Mouse (Mus musculus): ENCODE data around the gene Ptges3. TPM values are rescaled to one million over a fixed set of nuclear protein-coding genes. Genes with fewer than 3 reads are reported as not detected.

Ptges3 gene
- total RNA-seq (2014; fragmentation: Nextera tagmentation) (209 and 228 TPM in 2 replicates), total RNA-seq (2017) (269 and 315 TPM in 2 replicates), polyA plus RNA-seq (2012) (268 and 269 TPM in 2 replicates)

DNA sequence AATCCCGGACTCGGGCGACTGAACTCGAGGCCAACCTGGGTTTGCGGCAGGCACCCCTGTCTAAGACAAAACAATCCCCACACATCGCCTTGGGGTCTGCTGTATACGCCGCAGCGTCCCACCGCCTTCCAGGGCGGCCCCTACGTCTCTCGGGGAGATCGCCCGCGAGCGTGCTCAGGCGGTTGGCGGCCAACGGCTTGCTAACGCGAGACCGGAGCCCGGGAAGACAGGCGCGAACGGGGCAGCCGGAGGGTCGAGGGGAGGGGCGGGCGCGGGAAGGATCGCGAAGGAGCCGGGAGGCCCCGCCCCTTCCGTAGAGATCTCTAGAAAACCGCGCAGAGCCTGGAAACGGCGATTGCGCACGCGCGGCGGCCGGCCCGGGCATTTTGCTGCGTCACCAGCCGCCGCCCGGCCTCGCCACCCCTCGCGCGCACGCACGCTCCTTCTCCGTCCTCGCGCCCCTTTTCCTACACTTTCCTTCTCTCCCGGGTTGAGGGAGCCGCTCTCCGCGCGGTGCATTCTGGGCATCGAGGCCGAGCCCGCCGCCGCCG, at the start of gene Ptges3:
Ptges3 (plus strand) TSS at position 354 of the 551 bp plus-strand sequence.
- Histone ChIP-seq H3K27me3 (ENCODE audit: insufficient read depth, low read length) (no peaks in the 10 kb centered on the region), H3K4me3 (ENCODE audit: low read depth, low read length) (peak within 1 kb of the TSS; percentile 95), H3K36me3 (replicated peaks) (peaks cover 25% of the 10 kb centered on the region), H3K9me3 (replicated peaks) (no peaks in the 10 kb centered on the region), H3K4me1 (ENCODE audit: insufficient read depth, low read depth, low read length) (peaks cover 39% of the 10 kb centered on the region)
- DNase-seq (ENCODE audit: low spot score) (peak; percentile 86), ATAC-seq (ENCODE audit: extremely low read depth, insufficient number of reproducible peaks, low FRiP score, poor library complexity, severe bottlenecking) (peak; percentile 75)
- TF ChIP-seq POLR2AphosphoS5 (IDR thresholded peaks at IDR 0.05; ENCODE audit: insufficient replicate concordance, low read depth, low read length) (no peak), TAL1 (conservative IDR thresholded peaks at IDR 0.05; ENCODE audit: low read depth, low read length) (no peak), GATA2 (IDR thresholded peaks at IDR 0.05; ENCODE audit: borderline replicate concordance, low read depth, low read length) (no peak), GATA1 (IDR thresholded peaks at IDR 0.05; ENCODE audit: borderline replicate concordance, low read length) (no peak), CTCF (IDR thresholded peaks at IDR 0.05; ENCODE audit: low read depth, low read length) (no peak)

GRCm38 (mm10) chr10:128009735-128010134, 49.0 kb upstream of the Ptges3 start:
- no peak for TF ChIP-seq CTCF (IDR thresholded peaks at IDR 0.05; ENCODE audit: low read depth, low read length)
- no peak for TF ChIP-seq GATA1 (IDR thresholded peaks at IDR 0.05; ENCODE audit: borderline replicate concordance, low read length)
- TF ChIP-seq POLR2AphosphoS5 (IDR thresholded peaks at IDR 0.05; ENCODE audit: insufficient replicate concordance, low read depth, low read length) = no peak
- TF ChIP-seq TAL1 (conservative IDR thresholded peaks at IDR 0.05; ENCODE audit: low read depth, low read length) = no peak
- no peak for TF ChIP-seq GATA2 (IDR thresholded peaks at IDR 0.05; ENCODE audit: borderline replicate concordance, low read depth, low read length)
- no peak for ATAC-seq (ENCODE audit: extremely low read depth, insufficient number of reproducible peaks, low FRiP score, poor library complexity, severe bottlenecking)
- Histone ChIP-seq H3K27me3 (ENCODE audit: insufficient read depth, low read length) (peaks cover 17% of the 10 kb centered on the region), H3K36me3 (replicated peaks) (no peaks in the 10 kb centered on the region), H3K9me3 (replicated peaks) (no peaks in the 10 kb centered on the region), H3K4me1 (ENCODE audit: insufficient read depth, low read depth, low read length) (0 out of 2 replicates have a peak, but pooled peaks cover 2% of the 10 kb centered on the region), H3K4me3 (ENCODE audit: low read depth, low read length) (no peak overlapping the region)
- DNase-seq (ENCODE audit: low spot score) = no peak

GRCm38 (mm10) chr10:128015068-128015934, 43.5 kb upstream of the Ptges3 start, which contains the start of gene Prim1:
Gene Prim1, plus strand, starts transcription at chr10:128015168.
- peak within 1 kb of the TSS; percentile 75 for H3K4me3 ChIP-seq (ENCODE audit: low read depth, low read length)
- H3K27me3 ChIP-seq (ENCODE audit: insufficient read depth, low read length) = no peaks in the 10 kb centered on the region
- peaks cover 19% of the 10 kb centered on the region for H3K4me1 ChIP-seq (ENCODE audit: insufficient read depth, low read depth, low read length)
- ATAC-seq (ENCODE audit: extremely low read depth, insufficient number of reproducible peaks, low FRiP score, poor library complexity, severe bottlenecking) (peak; percentile 90), DNase-seq (ENCODE audit: low spot score) (peak; percentile 76)
- TF ChIP-seq TAL1 (conservative IDR thresholded peaks at IDR 0.05; ENCODE audit: low read depth, low read length) (no peak), GATA2 (IDR thresholded peaks at IDR 0.05; ENCODE audit: borderline replicate concordance, low read depth, low read length) (no peak), CTCF (IDR thresholded peaks at IDR 0.05; ENCODE audit: low read depth, low read length) (no peak), POLR2AphosphoS5 (IDR thresholded peaks at IDR 0.05; ENCODE audit: insufficient replicate concordance, low read depth, low read length) (no peak), GATA1 (IDR thresholded peaks at IDR 0.05; ENCODE audit: borderline replicate concordance, low read length) (no peak)
- H3K36me3 ChIP-seq (replicated peaks) = peaks cover 28% of the 10 kb centered on the region
- no peaks in the 10 kb centered on the region for H3K9me3 ChIP-seq (replicated peaks)

GRCm38 (mm10) chr10:128022196-128022595, 36.6 kb upstream of the Ptges3 start:
- Histone ChIP-seq H3K27me3 (ENCODE audit: insufficient read depth, low read length) (no peaks in the 10 kb centered on the region), H3K36me3 (replicated peaks) (peaks cover 86% of the 10 kb centered on the region), H3K4me1 (ENCODE audit: insufficient read depth, low read depth, low read length) (peaks cover 5% of the 10 kb centered on the region), H3K4me3 (ENCODE audit: low read depth, low read length) (no peak overlapping the region), H3K9me3 (replicated peaks) (no peaks in the 10 kb centered on the region)
- ATAC-seq (ENCODE audit: extremely low read depth, insufficient number of reproducible peaks, low FRiP score, poor library complexity, severe bottlenecking) = no peak
- no peak for TF ChIP-seq POLR2AphosphoS5 (IDR thresholded peaks at IDR 0.05; ENCODE audit: insufficient replicate concordance, low read depth, low read length)
- no peak for TF ChIP-seq GATA1 (IDR thresholded peaks at IDR 0.05; ENCODE audit: borderline replicate concordance, low read length)
- no peak for TF ChIP-seq CTCF (IDR thresholded peaks at IDR 0.05; ENCODE audit: low read depth, low read length)
- no peak for TF ChIP-seq TAL1 (conservative IDR thresholded peaks at IDR 0.05; ENCODE audit: low read depth, low read length)
- no peak for TF ChIP-seq GATA2 (IDR thresholded peaks at IDR 0.05; ENCODE audit: borderline replicate concordance, low read depth, low read length)
- no peak for DNase-seq (ENCODE audit: low spot score)

- no peak for DNase-seq (ENCODE audit: low spot score)
- no peak for ATAC-seq (ENCODE audit: extremely low read depth, insufficient number of reproducible peaks, low FRiP score, poor library complexity, severe bottlenecking)
- no peaks in the 10 kb centered on the region for H3K4me1 ChIP-seq (ENCODE audit: insufficient read depth, low read depth, low read length)
- H3K36me3 ChIP-seq (replicated peaks) = peaks cover 89% of the 10 kb centered on the region
- H3K4me3 ChIP-seq (ENCODE audit: low read depth, low read length) = no peak overlapping the region
- H3K27me3 ChIP-seq (ENCODE audit: insufficient read depth, low read length) = no peaks in the 10 kb centered on the region
- TF ChIP-seq POLR2AphosphoS5 (IDR thresholded peaks at IDR 0.05; ENCODE audit: insufficient replicate concordance, low read depth, low read length) (no peak), CTCF (IDR thresholded peaks at IDR 0.05; ENCODE audit: low read depth, low read length) (no peak), TAL1 (conservative IDR thresholded peaks at IDR 0.05; ENCODE audit: low read depth, low read length) (no peak), GATA2 (IDR thresholded peaks at IDR 0.05; ENCODE audit: borderline replicate concordance, low read depth, low read length) (no peak), GATA1 (IDR thresholded peaks at IDR 0.05; ENCODE audit: borderline replicate concordance, low read length) (no peak)
- H3K9me3 ChIP-seq (replicated peaks) = no peaks in the 10 kb centered on the region
Measured at GRCm38 (mm10) chr10:128023496-128023895, 35.3 kb upstream of the Ptges3 start.

DNA sequence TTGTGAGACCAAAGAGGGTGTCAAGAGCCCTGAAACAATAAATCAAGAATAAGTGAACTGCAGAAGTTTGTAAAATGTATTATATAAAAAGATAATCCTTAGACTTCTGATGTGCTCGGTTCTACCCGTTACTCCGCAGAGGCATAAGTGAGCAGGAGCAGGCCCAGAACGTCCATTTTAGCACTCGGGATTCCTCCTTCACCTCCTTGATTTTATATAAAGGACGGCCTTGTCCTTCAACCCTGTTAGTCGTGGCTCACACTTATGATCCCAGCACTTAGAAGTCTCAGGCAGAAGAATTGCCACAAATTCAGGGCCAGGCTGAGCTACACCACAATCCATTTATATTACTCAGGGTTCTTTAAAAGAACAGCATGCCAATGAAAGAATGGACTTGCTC, 28.8 kb upstream of the Ptges3 start:
- peaks cover 67% of the 10 kb centered on the region for H3K36me3 ChIP-seq (replicated peaks)
- peaks cover 6% of the 10 kb centered on the region for H3K4me1 ChIP-seq (ENCODE audit: insufficient read depth, low read depth, low read length)
- H3K27me3 ChIP-seq (ENCODE audit: insufficient read depth, low read length) = no peaks in the 10 kb centered on the region
- no peak for DNase-seq (ENCODE audit: low spot score)
- no peak for TF ChIP-seq TAL1 (conservative IDR thresholded peaks at IDR 0.05; ENCODE audit: low read depth, low read length)
- no peak for TF ChIP-seq GATA2 (IDR thresholded peaks at IDR 0.05; ENCODE audit: borderline replicate concordance, low read depth, low read length)
- TF ChIP-seq POLR2AphosphoS5 (IDR thresholded peaks at IDR 0.05; ENCODE audit: insufficient replicate concordance, low read depth, low read length) = no peak
- no peak for TF ChIP-seq GATA1 (IDR thresholded peaks at IDR 0.05; ENCODE audit: borderline replicate concordance, low read length)
- TF ChIP-seq CTCF (IDR thresholded peaks at IDR 0.05; ENCODE audit: low read depth, low read length) = no peak
- no peak for ATAC-seq (ENCODE audit: extremely low read depth, insufficient number of reproducible peaks, low FRiP score, poor library complexity, severe bottlenecking)
- H3K9me3 ChIP-seq (replicated peaks) = no peaks in the 10 kb centered on the region
- no peak overlapping the region for H3K4me3 ChIP-seq (ENCODE audit: low read depth, low read length)

Measured in G1E (cell line).